Mouse (Mus musculus) limb, embryonic 12.5 days (tissue): ENCODE results near the gene Igsf6. TPM values are rescaled to one million over a fixed set of nuclear protein-coding genes. Genes with fewer than 3 reads are reported as not detected.

ENCODE experiments used
- ATAC-seq: fragments of 200-750 bp; cut with Nextera tagmentation; 2 replicates; pipeline ENCODE4 v1.8.0; 2017; ENCODE audit warnings: low read depth, moderate TSS enrichment; ENCODE audit not compliant: insufficient number of reproducible peaks, insufficient read depth, low FRiP score, low TSS enrichment
- H3K27ac ChIP-seq: fragments of 300-500 bp; sonication (generic); 2 replicates; pipeline ENCODE4 v1.5.1; 2016; ENCODE audit warnings: mild to moderate bottlenecking, moderate library complexity
- H3K27me3 ChIP-seq: fragments of 300-500 bp; sonication (generic); 2 replicates; pipeline ENCODE4 v1.6.1; 2016; ENCODE audit warnings: mild to moderate bottlenecking, moderate library complexity
- H3K36me3 ChIP-seq: fragments of 300-500 bp; sonication (generic); 2 replicates; pipeline ENCODE4 v1.6.1; 2016; ENCODE audit warnings: mild to moderate bottlenecking, moderate library complexity
- H3K4me1 ChIP-seq: fragments of 300-500 bp; sonication (generic); replicated peaks from 2 replicates; pipeline ENCODE4 v1.6.1; 2016
- H3K4me2 ChIP-seq: fragments of 300-500 bp; sonication (generic); 2 replicates; pipeline ENCODE4 v1.6.1; 2016; ENCODE audit warnings: mild to moderate bottlenecking, moderate library complexity
- H3K4me3 ChIP-seq: fragments of 300-500 bp; sonication (generic); replicated peaks from 2 replicates; pipeline ENCODE4 v1.5.1; 2016; ENCODE audit warnings: mild to moderate bottlenecking
- H3K9ac ChIP-seq: fragments of 300-500 bp; sonication (generic); replicated peaks from 2 replicates; pipeline ENCODE4 v1.6.1; 2016; ENCODE audit warnings: mild to moderate bottlenecking, moderate library complexity
- H3K9me3 ChIP-seq: fragments of 300-500 bp; sonication (generic); 2 replicates; pipeline ENCODE4 v1.6.1; 2016; ENCODE audit warnings: mild to moderate bottlenecking, moderate library complexity
- WGBS: fragments of 180-500 bp; shearing (Covaris S2); methylation state at CpG from one replicate; pipeline ENCODE4 v1.1.7; 2016; 5-methylcytosine and 5-hydroxymethylcytosine counted together
- polyA plus RNA-seq: library from polyadenylated mRNA; unstranded; fragments of >200 nt; fragmentation: Nextera tagmentation; extraction: Ambion mirVana; gene quantifications from 2 replicates; pipeline ENCODE4 v1.2.1, GENCODE M21; 2016

The Igsf6 gene
- polyA plus RNA-seq, 1 experiment from 2014 or later = 0.79 TPM

GRCm38 (mm10) chr7:121082949-121083513 is 8.7 kb upstream of the Igsf6 start:
- H3K9me3 ChIP-seq = peaks cover 6% of the 10 kb centered on the region; the same call in 1 of the 2 replicates
- ATAC-seq = no peak; the same call in 1 of the 2 replicates

GRCm38 (mm10) chr7:121081816-121082215 is 7.4 kb upstream of the Igsf6 start:
- Histone ChIP-seq H3K27me3 (no peaks in the 10 kb centered on the region), H3K4me2 (no peak overlapping the region), H3K36me3 (peaks cover 30% of the 10 kb centered on the region), H3K9me3 (peaks cover 6% of the 10 kb centered on the region; the same call in 1 of the 2 replicates), H3K27ac (no peak overlapping the region), H3K4me1 (peaks cover 22% of the 10 kb centered on the region), H3K9ac (no peak overlapping the region), H3K4me3 (no peak overlapping the region)
- no peak for ATAC-seq
- WGBS = 40% methylated on average over 2 of the region's 2 CpGs

More at GRCm38 (mm10) chr7:121082949-121083513, 8.7 kb upstream of the Igsf6 start:
- no peak overlapping the region for H3K4me3 ChIP-seq
- no peaks in the 10 kb centered on the region for H3K27me3 ChIP-seq
- 70% methylated on average over 9 of the region's 9 CpGs for WGBS
- no peak overlapping the region for H3K9ac ChIP-seq
- no peak overlapping the region for H3K4me2 ChIP-seq
- H3K27ac ChIP-seq = 0 out of 2 replicates have a peak overlapping the region, but pooled peaks have one; percentile 5
- peaks cover 21% of the 10 kb centered on the region for H3K36me3 ChIP-seq
- H3K4me1 ChIP-seq = peaks cover 18% of the 10 kb centered on the region

GRCm38 (mm10) chr7:121081350-121081749 is 7.0 kb upstream of the Igsf6 start, which contains the start of gene Otoa:
Otoa (plus strand) TSS chr7:121081650.
- ATAC-seq = no peak
- no peak within 1 kb of the TSS for H3K4me2 ChIP-seq
- no peaks in the 10 kb centered on the region for H3K27me3 ChIP-seq
- peaks cover 6% of the 10 kb centered on the region; the same call in 1 of the 2 replicates for H3K9me3 ChIP-seq
- H3K27ac ChIP-seq = no peak within 1 kb of the TSS
- peaks cover 22% of the 10 kb centered on the region for H3K4me1 ChIP-seq
- no peak within 1 kb of the TSS for H3K9ac ChIP-seq
- H3K4me3 ChIP-seq = no peak within 1 kb of the TSS
- 77% methylated on average over 4 of the region's 4 CpGs for WGBS
- peaks cover 35% of the 10 kb centered on the region for H3K36me3 ChIP-seq

- H3K4me1 ChIP-seq = peaks cover 7% of the 10 kb centered on the region; the same call in 1 of the 2 replicates
- WGBS = 25% methylated on average over 5 of the region's 5 CpGs
- peak; percentile 54; the same call in 1 of the 2 replicates for ATAC-seq
- no peaks in the 10 kb centered on the region for H3K27me3 ChIP-seq
- H3K4me3 ChIP-seq = no peak overlapping the region
- H3K9ac ChIP-seq = no peak overlapping the region
- peaks cover 6% of the 10 kb centered on the region; the same call in 1 of the 2 replicates for H3K9me3 ChIP-seq
- peaks cover 63% of the 10 kb centered on the region for H3K36me3 ChIP-seq
- H3K27ac ChIP-seq = peak overlapping the region; percentile 17; the same call in 1 of the 2 replicates
- no peak overlapping the region for H3K4me2 ChIP-seq
Measured at GRCm38 (mm10) chr7:121077829-121078228, 3.5 kb upstream of the Igsf6 start.

GRCm38 (mm10) chr7:121077311-121077710 is 2.9 kb upstream of the Igsf6 start:
- Histone ChIP-seq H3K9ac (no peak overlapping the region), H3K27me3 (no peaks in the 10 kb centered on the region), H3K4me2 (no peak overlapping the region), H3K9me3 (peaks cover 6% of the 10 kb centered on the region; the same call in 1 of the 2 replicates), H3K27ac (no peak overlapping the region), H3K36me3 (peaks cover 63% of the 10 kb centered on the region), H3K4me3 (no peak overlapping the region), H3K4me1 (0 out of 2 replicates have a peak, but pooled peaks cover 7% of the 10 kb centered on the region)
- 88% methylated on average over 6 of the region's 6 CpGs for WGBS
- peak; percentile 21; the same call in 1 of the 2 replicates for ATAC-seq

GRCm38 (mm10) chr7:121075416-121075815 is 1.0 kb upstream of the Igsf6 start:
- Histone ChIP-seq H3K36me3 (peaks cover 79% of the 10 kb centered on the region), H3K4me3 (no peak overlapping the region), H3K9ac (no peak overlapping the region), H3K4me2 (no peak overlapping the region), H3K9me3 (peaks cover 4% of the 10 kb centered on the region; the same call in 1 of the 2 replicates), H3K27ac (no peak overlapping the region), H3K27me3 (no peaks in the 10 kb centered on the region), H3K4me1 (0 out of 2 replicates have a peak, but pooled peaks cover 7% of the 10 kb centered on the region)
- 88% methylated on average over 5 of the region's 5 CpGs for WGBS
- ATAC-seq = no peak

GRCm38 (mm10) chr7:121074801-121075400 is 529 bp upstream of the Igsf6 start:
- ATAC-seq = no peak
- Histone ChIP-seq H3K4me3 (no peak overlapping the region), H3K4me1 (0 out of 2 replicates have a peak, but pooled peaks cover 7% of the 10 kb centered on the region), H3K27me3 (no peaks in the 10 kb centered on the region), H3K9me3 (no peaks in the 10 kb centered on the region), H3K36me3 (peaks cover 79% of the 10 kb centered on the region), H3K27ac (no peak overlapping the region), H3K9ac (no peak overlapping the region), H3K4me2 (no peak overlapping the region)
- WGBS = 88% methylated on average over 6 of the region's 6 CpGs

- H3K36me3 ChIP-seq = peaks cover 78% of the 10 kb centered on the region
- WGBS = 88% methylated on average over 5 of the region's 5 CpGs
Measured at GRCm38 (mm10) chr7:121072506-121072905, 1.9 kb downstream of the Igsf6 start.

GRCm38 (mm10) chr7:121071276-121071675 is 3.1 kb downstream of the Igsf6 start:
- ATAC-seq = no peak
- H3K4me3 ChIP-seq = no peak overlapping the region
- H3K9ac ChIP-seq = no peak overlapping the region
- peaks cover 75% of the 10 kb centered on the region for H3K36me3 ChIP-seq
- no peaks in the 10 kb centered on the region for H3K27me3 ChIP-seq
- no peaks in the 10 kb centered on the region for H3K4me1 ChIP-seq
- H3K4me2 ChIP-seq = no peak overlapping the region
- no peaks in the 10 kb centered on the region for H3K9me3 ChIP-seq
- WGBS = 73% methylated on average over 4 of the region's 4 CpGs
- H3K27ac ChIP-seq = 0 out of 2 replicates have a peak overlapping the region, but pooled peaks have one; percentile 2

More at GRCm38 (mm10) chr7:121072506-121072905, 1.9 kb downstream of the Igsf6 start:
- H3K9me3 ChIP-seq = no peaks in the 10 kb centered on the region
- H3K4me3 ChIP-seq = no peak overlapping the region
- no peak for ATAC-seq
- H3K4me2 ChIP-seq = no peak overlapping the region
- H3K27me3 ChIP-seq = no peaks in the 10 kb centered on the region
- no peak overlapping the region for H3K9ac ChIP-seq
- H3K4me1 ChIP-seq = 0 out of 2 replicates have a peak, but pooled peaks cover 2% of the 10 kb centered on the region
- no peak overlapping the region for H3K27ac ChIP-seq

GRCm38 (mm10) chr7:121064309-121064708 is 10.1 kb downstream of the Igsf6 start:
- Histone ChIP-seq H3K9me3 (no peaks in the 10 kb centered on the region), H3K27me3 (no peaks in the 10 kb centered on the region), H3K4me1 (no peaks in the 10 kb centered on the region), H3K9ac (no peak overlapping the region), H3K4me2 (no peak overlapping the region), H3K27ac (no peak overlapping the region), H3K4me3 (no peak overlapping the region), H3K36me3 (peaks cover 73% of the 10 kb centered on the region)
- ATAC-seq = no peak
- WGBS = 70% methylated on average over 4 of the region's 4 CpGs

GRCm38 (mm10) chr7:121059477-121060218 is 14.7 kb downstream of the Igsf6 start:
- 71% methylated on average over 6 of the region's 6 CpGs for WGBS
- no peak overlapping the region for H3K27ac ChIP-seq
- no peak overlapping the region for H3K4me2 ChIP-seq
- H3K4me3 ChIP-seq = no peak overlapping the region
- H3K36me3 ChIP-seq = peaks cover 84% of the 10 kb centered on the region
- no peak overlapping the region for H3K9ac ChIP-seq
- no peaks in the 10 kb centered on the region for H3K27me3 ChIP-seq
- H3K9me3 ChIP-seq = no peaks in the 10 kb centered on the region
- no peak for ATAC-seq
- H3K4me1 ChIP-seq = no peaks in the 10 kb centered on the region
